Mouse (Mus musculus): ENCODE data around the gene Nfix. TPM values are rescaled to one million over a fixed set of nuclear protein-coding genes. Genes with fewer than 3 reads are reported as not detected.
A peak's percentile ranks its signal among the peaks of the same experiment; 100 is the strongest.

Nfix gene
- polyA plus RNA-seq, 1 experiment = 1.2 TPM

- Histone ChIP-seq H3K36me3 (ENCODE audit: control insufficient read depth, insufficient read depth, low read length, poor library complexity, severe bottlenecking) (no peaks in the 10 kb centered on the region), H3K9me3 (replicated peaks; ENCODE audit: control insufficient read depth, insufficient read depth, low read length, poor library complexity, severe bottlenecking) (no peaks in the 10 kb centered on the region), H3K4me3 (ENCODE audit: low read depth, low read length) (no peak overlapping the region), H3K27me3 (ENCODE audit: control insufficient read depth, insufficient read depth, low read length, poor library complexity, severe bottlenecking) (no peaks in the 10 kb centered on the region), H3K27ac (ENCODE audit: insufficient read depth, low read length) (no peak overlapping the region), H3K9ac (ENCODE audit: low read depth, poor library complexity, severe bottlenecking) (0 out of 2 replicates have a peak overlapping the region, but pooled peaks have one; percentile 22), H3K4me1 (ENCODE audit: control insufficient read depth, insufficient read depth, low read length) (peaks cover 6% of the 10 kb centered on the region)
- TF ChIP-seq EP300 (IDR thresholded peaks at IDR 0.05; ENCODE audit: insufficient read depth, low read depth, low read length) (no peak), CTCF (IDR thresholded peaks at IDR 0.05; ENCODE audit: low read depth, low read length) (no peak), POLR2A (IDR thresholded peaks at IDR 0.05; ENCODE audit: insufficient read depth, low read length) (no peak)
These were observed 61.3 kb downstream of the Nfix start for GRCm38 (mm10) chr8:84738715-84739400.

DNA sequence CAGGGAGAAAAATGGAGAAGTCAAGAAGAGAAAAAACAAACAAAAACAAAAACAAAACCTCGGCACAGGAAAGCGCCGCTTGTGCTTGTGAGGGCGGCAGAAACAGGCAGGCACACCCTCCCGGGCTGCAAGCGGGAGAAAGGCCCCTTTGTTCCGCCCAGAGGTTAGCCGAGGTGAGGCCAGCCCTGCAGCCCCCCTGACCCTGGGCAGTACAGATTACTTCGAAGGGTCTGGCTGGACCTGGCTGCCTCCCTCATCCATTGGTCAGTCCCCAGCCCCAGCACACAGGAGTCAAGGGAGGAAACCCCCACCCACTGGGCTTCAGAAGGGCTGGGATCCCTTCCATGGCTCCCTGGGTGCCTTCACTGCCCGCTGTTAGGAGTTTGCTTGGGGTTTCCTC lies 61.9 kb downstream of the Nfix start:
- Histone ChIP-seq H3K27me3 (ENCODE audit: control insufficient read depth, insufficient read depth, low read length, poor library complexity, severe bottlenecking) (no peaks in the 10 kb centered on the region), H3K9me3 (replicated peaks; ENCODE audit: control insufficient read depth, insufficient read depth, low read length, poor library complexity, severe bottlenecking) (no peaks in the 10 kb centered on the region), H3K27ac (ENCODE audit: insufficient read depth, low read length) (no peak overlapping the region), H3K4me3 (ENCODE audit: low read depth, low read length) (no peak overlapping the region), H3K9ac (ENCODE audit: low read depth, poor library complexity, severe bottlenecking) (peak overlapping the region; percentile 22; the same call in 1 of the 2 replicates), H3K36me3 (ENCODE audit: control insufficient read depth, insufficient read depth, low read length, poor library complexity, severe bottlenecking) (no peaks in the 10 kb centered on the region), H3K4me1 (ENCODE audit: control insufficient read depth, insufficient read depth, low read length) (peaks cover under 1% of the 10 kb centered on the region)
- TF ChIP-seq CTCF (IDR thresholded peaks at IDR 0.05; ENCODE audit: low read depth, low read length) = no peak

DNA sequence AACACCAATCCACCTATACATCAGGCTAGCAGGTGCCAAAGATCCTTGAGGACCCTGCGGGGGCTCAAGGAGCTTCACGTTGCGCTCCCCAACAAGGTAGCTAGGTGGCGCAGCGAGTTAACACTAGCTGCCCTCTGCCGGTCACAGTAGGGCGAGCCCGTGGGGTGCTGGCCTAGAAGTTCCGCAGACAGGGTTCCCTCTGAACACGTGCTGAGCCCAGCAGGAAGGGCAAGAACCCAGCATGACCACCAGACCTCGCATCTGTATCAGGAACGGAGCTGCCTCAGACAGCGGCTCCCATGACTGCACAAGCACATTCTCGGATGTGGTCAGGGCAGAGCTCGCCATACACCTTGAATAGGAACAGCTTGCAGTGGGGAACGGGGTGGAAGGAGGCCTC lies 62.5 kb downstream of the Nfix start:
- peak overlapping the region; percentile 10 for H3K4me3 ChIP-seq (ENCODE audit: low read depth, low read length)
- H3K9me3 ChIP-seq (replicated peaks; ENCODE audit: control insufficient read depth, insufficient read depth, low read length, poor library complexity, severe bottlenecking) = no peaks in the 10 kb centered on the region
- no peaks in the 10 kb centered on the region for H3K36me3 ChIP-seq (ENCODE audit: control insufficient read depth, insufficient read depth, low read length, poor library complexity, severe bottlenecking)
- no peaks in the 10 kb centered on the region for H3K27me3 ChIP-seq (ENCODE audit: control insufficient read depth, insufficient read depth, low read length, poor library complexity, severe bottlenecking)
- H3K4me1 ChIP-seq (ENCODE audit: control insufficient read depth, insufficient read depth, low read length) = no peaks in the 10 kb centered on the region
- TF ChIP-seq CTCF (IDR thresholded peaks at IDR 0.05; ENCODE audit: low read depth, low read length) = peak; percentile 99
- TF ChIP-seq POLR2A (IDR thresholded peaks at IDR 0.05; ENCODE audit: insufficient read depth, low read length) = no peak
- 0 out of 2 replicates have a peak, but pooled peaks have one; percentile 40 for TF ChIP-seq EP300 (IDR thresholded peaks at IDR 0.05; ENCODE audit: insufficient read depth, low read depth, low read length)
- peak overlapping the region; percentile 1 for H3K9ac ChIP-seq (ENCODE audit: low read depth, poor library complexity, severe bottlenecking)
- H3K27ac ChIP-seq (ENCODE audit: insufficient read depth, low read length) = no peak overlapping the region

DNA sequence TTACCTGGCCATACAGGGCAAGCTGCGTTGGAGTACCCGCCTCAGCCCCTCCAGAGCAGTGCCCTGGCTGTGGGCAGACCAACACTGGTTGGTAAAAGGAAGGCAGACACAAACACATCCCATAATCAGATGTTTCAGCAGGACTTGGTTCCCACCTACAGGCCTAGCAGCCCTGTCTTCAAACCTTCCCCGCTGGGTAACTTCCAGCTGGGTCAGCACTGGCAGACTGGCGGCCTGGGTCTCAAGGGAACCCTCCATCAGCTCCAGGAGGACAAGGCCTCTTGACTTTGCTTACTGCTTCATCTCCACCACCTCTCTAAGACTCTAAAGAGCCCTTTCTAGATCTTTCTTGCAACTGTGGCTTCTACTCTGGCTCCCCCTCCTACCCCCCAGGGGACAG lies 63.6 kb downstream of the Nfix start:
- Histone ChIP-seq H3K27me3 (ENCODE audit: control insufficient read depth, insufficient read depth, low read length, poor library complexity, severe bottlenecking) (no peaks in the 10 kb centered on the region), H3K9me3 (replicated peaks; ENCODE audit: control insufficient read depth, insufficient read depth, low read length, poor library complexity, severe bottlenecking) (no peaks in the 10 kb centered on the region), H3K4me3 (ENCODE audit: low read depth, low read length) (no peak overlapping the region), H3K4me1 (ENCODE audit: control insufficient read depth, insufficient read depth, low read length) (no peaks in the 10 kb centered on the region), H3K36me3 (ENCODE audit: control insufficient read depth, insufficient read depth, low read length, poor library complexity, severe bottlenecking) (no peaks in the 10 kb centered on the region), H3K27ac (ENCODE audit: insufficient read depth, low read length) (no peak overlapping the region), H3K9ac (ENCODE audit: low read depth, poor library complexity, severe bottlenecking) (no peak overlapping the region)
- TF ChIP-seq EP300 (IDR thresholded peaks at IDR 0.05; ENCODE audit: insufficient read depth, low read depth, low read length) (no peak), CTCF (IDR thresholded peaks at IDR 0.05; ENCODE audit: low read depth, low read length) (no peak), POLR2A (IDR thresholded peaks at IDR 0.05; ENCODE audit: insufficient read depth, low read length) (no peak)

DNA sequence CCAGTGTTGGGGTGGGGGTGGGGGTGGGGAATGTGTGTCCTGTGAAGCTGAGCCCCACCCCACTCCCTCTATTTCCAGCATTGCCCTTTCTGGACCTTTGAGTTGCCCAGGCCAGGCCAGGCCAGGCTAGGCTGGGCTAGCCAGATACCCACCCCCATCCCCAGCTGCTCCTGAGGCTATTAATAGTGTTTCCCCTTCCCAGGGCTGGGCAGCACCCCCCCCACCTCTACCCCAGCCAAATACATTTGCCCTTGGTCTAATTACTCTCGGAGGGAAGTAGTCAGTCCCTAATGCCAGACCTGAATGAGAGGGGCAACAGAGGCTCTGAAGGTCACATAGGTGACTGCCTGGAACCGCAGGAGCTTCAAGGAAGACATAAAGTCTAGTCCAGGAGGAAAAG lies 64.5 kb downstream of the Nfix start:
- H3K4me1 ChIP-seq (ENCODE audit: control insufficient read depth, insufficient read depth, low read length) = no peaks in the 10 kb centered on the region
- H3K36me3 ChIP-seq (ENCODE audit: control insufficient read depth, insufficient read depth, low read length, poor library complexity, severe bottlenecking) = no peaks in the 10 kb centered on the region
- H3K9me3 ChIP-seq (replicated peaks; ENCODE audit: control insufficient read depth, insufficient read depth, low read length, poor library complexity, severe bottlenecking) = no peaks in the 10 kb centered on the region
- no peak overlapping the region for H3K9ac ChIP-seq (ENCODE audit: low read depth, poor library complexity, severe bottlenecking)
- TF ChIP-seq POLR2A (IDR thresholded peaks at IDR 0.05; ENCODE audit: insufficient read depth, low read length) (no peak), CTCF (IDR thresholded peaks at IDR 0.05; ENCODE audit: low read depth, low read length) (no peak), EP300 (IDR thresholded peaks at IDR 0.05; ENCODE audit: insufficient read depth, low read depth, low read length) (no peak)
- H3K27me3 ChIP-seq (ENCODE audit: control insufficient read depth, insufficient read depth, low read length, poor library complexity, severe bottlenecking) = no peaks in the 10 kb centered on the region
- no peak overlapping the region for H3K4me3 ChIP-seq (ENCODE audit: low read depth, low read length)
- H3K27ac ChIP-seq (ENCODE audit: insufficient read depth, low read length) = no peak overlapping the region

DNA sequence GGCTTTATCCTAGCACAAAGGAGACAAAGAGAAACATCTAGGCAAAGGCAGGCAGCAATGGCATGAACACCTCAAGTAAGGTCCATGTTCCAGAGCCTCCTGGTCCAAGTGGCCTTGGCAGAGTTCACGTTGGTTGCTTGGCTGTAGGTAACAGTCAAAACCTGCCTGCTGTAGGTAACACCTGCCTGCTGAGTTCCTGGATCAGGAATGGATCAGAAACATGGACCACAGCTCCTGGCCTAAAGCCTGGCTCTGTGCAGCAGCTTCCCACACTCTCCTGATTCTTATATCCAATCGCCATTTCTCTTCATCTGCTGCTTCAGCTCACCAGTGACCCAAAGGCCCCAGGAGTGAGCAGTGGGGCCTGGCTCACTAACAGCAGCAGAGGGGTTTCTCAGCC lies 65.5 kb downstream of the Nfix start:
- Histone ChIP-seq H3K27me3 (ENCODE audit: control insufficient read depth, insufficient read depth, low read length, poor library complexity, severe bottlenecking) (no peaks in the 10 kb centered on the region), H3K27ac (ENCODE audit: insufficient read depth, low read length) (no peak overlapping the region), H3K36me3 (ENCODE audit: control insufficient read depth, insufficient read depth, low read length, poor library complexity, severe bottlenecking) (no peaks in the 10 kb centered on the region), H3K4me3 (ENCODE audit: low read depth, low read length) (no peak overlapping the region), H3K4me1 (ENCODE audit: control insufficient read depth, insufficient read depth, low read length) (no peaks in the 10 kb centered on the region), H3K9ac (ENCODE audit: low read depth, poor library complexity, severe bottlenecking) (no peak overlapping the region), H3K9me3 (replicated peaks; ENCODE audit: control insufficient read depth, insufficient read depth, low read length, poor library complexity, severe bottlenecking) (no peaks in the 10 kb centered on the region)
- no peak for TF ChIP-seq CTCF (IDR thresholded peaks at IDR 0.05; ENCODE audit: low read depth, low read length)
- no peak for TF ChIP-seq POLR2A (IDR thresholded peaks at IDR 0.05; ENCODE audit: insufficient read depth, low read length)
- no peak for TF ChIP-seq EP300 (IDR thresholded peaks at IDR 0.05; ENCODE audit: insufficient read depth, low read depth, low read length)

Measured in ES-Bruce4 (cell line).